Mouse (Mus musculus) ES-Bruce4 (cell line): ENCODE data around the gene Prmt3.

Source experiments
- CTCF ChIP-seq: IDR thresholded peaks from one replicate; pipeline ENCODE4 v1.8.1; 2011; ENCODE audit warnings: low read depth, low read length
- EP300 ChIP-seq: IDR thresholded peaks from 2 replicates; pipeline ENCODE4 v1.6.1; 2011; ENCODE audit warnings: low read depth, low read length; ENCODE audit not compliant: insufficient read depth
- POLR2A ChIP-seq: IDR thresholded peaks from one replicate; pipeline ENCODE4 v1.8.1; 2011; ENCODE audit warnings: low read length; ENCODE audit not compliant: insufficient read depth

GRCm38 (mm10) chr7:49778904-49779615, 914 bp downstream of the Prmt3 start:
- TF ChIP-seq POLR2A (no peak), CTCF (no peak), EP300 (no peak)
